Mouse (Mus musculus) kidney, adult 11 months (tissue): ENCODE measurements at regions not wholly inside any gene's neighbourhood (a gene's known extent, or its start where the extent isn't known, plus 50 kb on each side); places are given as distances from the start of the nearest gene placed in this dataset.

Experiments used
- DNase-seq: peaks from one replicate; pipeline ENCODE4 v3.0.0; 2022

- DNase-seq = no peak
These were observed 53.1 kb upstream of the Glis3 start for GRCm38 (mm10) chr19:28732998-28733397.

- DNase-seq = no peak
These were observed 53.9 kb upstream of the Glis3 start for GRCm38 (mm10) chr19:28733781-28734180.

- peak; percentile 83 for DNase-seq
These were observed 63.4 kb upstream of the Glis3 start for GRCm38 (mm10) chr19:28743176-28743793.

GRCm38 (mm10) chr19:28745105-28745504 is 65.2 kb upstream of the Glis3 start:
- no peak for DNase-seq

GRCm38 (mm10) chr19:28745534-28745933 is 65.7 kb upstream of the Glis3 start:
- DNase-seq = no peak

- peak; percentile 24 for DNase-seq
These were observed 71.2 kb upstream of the Glis3 start for GRCm38 (mm10) chr19:28751091-28751490.

- peak; percentile 60 for DNase-seq
These were observed 76.0 kb upstream of the Slc1a1 start for GRCm38 (mm10) chr19:28758854-28759253.

GRCm38 (mm10) chr19:28764795-28765360 is 70.0 kb upstream of the Slc1a1 start:
- DNase-seq = no peak

- no peak for DNase-seq
These were observed 66.6 kb upstream of the Slc1a1 start for GRCm38 (mm10) chr19:28768218-28768617.

- no peak for DNase-seq
These were observed 64.4 kb upstream of the Slc1a1 start for GRCm38 (mm10) chr19:28770419-28770818.

GRCm38 (mm10) chr19:28771836-28772235 is 63.0 kb upstream of the Slc1a1 start:
- DNase-seq = no peak

- no peak for DNase-seq
These were observed 61.8 kb upstream of the Slc1a1 start for GRCm38 (mm10) chr19:28772840-28773570.

- peak; percentile 50 for DNase-seq
These were observed 58.0 kb upstream of the Slc1a1 start for GRCm38 (mm10) chr19:28776868-28777267.

GRCm38 (mm10) chr19:28777674-28778073 is 57.2 kb upstream of the Slc1a1 start:
- DNase-seq = no peak

- no peak for DNase-seq
These were observed 56.5 kb upstream of the Slc1a1 start for GRCm38 (mm10) chr19:28778386-28778785.

GRCm38 (mm10) chr19:28781971-28782370 is 52.9 kb upstream of the Slc1a1 start:
- no peak for DNase-seq
